ENCODE assay signal across 8 mouse cellular contexts in genomic region chr2:130179507-130180019, GRCm38 (mm10). TPM values are rescaled to one million over a fixed set of nuclear protein-coding genes. Genes with fewer than 3 reads are reported as not detected.
DNase-seq lines count a peak whose midpoint lies in the region; ATAC-seq and TF ChIP-seq lines count a peak whose summit lies in the region.

No protein-coding gene starts in this region.

- TF ChIP-seq RAD21 in MEL (IDR thresholded peaks at IDR 0.05; ENCODE audit: low read depth, low read length): no peak

- H3K4me1 ChIP-seq in heart, embryonic 13.5 days: peaks cover 25% of the 10 kb centered on the region
- H3K4me1 ChIP-seq in MEL (ENCODE audit: control insufficient read depth in 1 of 2, insufficient read depth in 2 of 2, low read length in 2 of 2): peaks cover 3 to 10% of the 10 kb centered on the region in 2 experiments; a peak in 3 of 4 replicates
- H3K4me1 ChIP-seq in hindbrain, embryonic 10.5 days (replicated peaks): peaks cover 21% of the 10 kb centered on the region

- peak overlapping the region; percentile 89 for H3K4me2 ChIP-seq in heart, embryonic 13.5 days

- peak overlapping the region; percentile 100 for H3K9ac ChIP-seq in heart, embryonic 13.5 days
- peak overlapping the region; percentile 67 for H3K9ac ChIP-seq in MEL (ENCODE audit: control insufficient read depth, low read depth, low read length, poor library complexity, severe bottlenecking)

- peaks cover 35% of the 10 kb centered on the region for H3K79me2 ChIP-seq in MEL (ENCODE audit: control insufficient read depth, insufficient read depth, low read length, poor library complexity)

- TF ChIP-seq EP300 in MEL (IDR thresholded peaks at IDR 0.05; ENCODE audit: low read depth in 1 of 2, low read length in 2 of 2): no peak

- no peak for TF ChIP-seq POLR2A in MEL (IDR thresholded peaks at IDR 0.05; ENCODE audit: control insufficient read depth in 1 of 2, insufficient read depth in 1 of 2, low read depth in 1 of 2, low read length in 2 of 2, poor library complexity in 1 of 2)

- H3K27me3 ChIP-seq in heart, embryonic 13.5 days (replicated peaks): no peaks in the 10 kb centered on the region
- peaks cover 5 to 11% of the 10 kb centered on the region in 2 experiments; a peak in 3 of 4 replicates for H3K27me3 ChIP-seq in MEL (ENCODE audit: control insufficient read depth in 1 of 2, insufficient read depth in 2 of 2, low read length in 2 of 2)
- no peaks in the 10 kb centered on the region for H3K27me3 ChIP-seq in hindbrain, embryonic 10.5 days (ENCODE audit: insufficient read depth, poor library complexity, severe bottlenecking)

- DNase-seq in heart, adult 8-10 months (ENCODE audit: low spot score): no peak
- DNase-seq in MEL (ENCODE audit: low read depth, low spot score) (no peak), adipocyte (ENCODE audit: low spot score) (no peak)
- DNase-seq in hindbrain, embryonic 10.5 days (ENCODE audit: low spot score): no peak
- DNase-seq in adrenal gland, adult (ENCODE audit: inconsistent age in 2 of 2, low spot score in 1 of 2): no peak
- DNase-seq in adrenal gland, postnatal 25 days: no peak

- 0 out of 2 replicates have a peak, but pooled peaks cover 4% of the 10 kb centered on the region for H3K9me3 ChIP-seq in heart, embryonic 13.5 days
- H3K9me3 ChIP-seq in MEL (replicated peaks; ENCODE audit: insufficient read depth, low read length): no peaks in the 10 kb centered on the region
- no peaks in the 10 kb centered on the region for H3K9me3 ChIP-seq in hindbrain, embryonic 10.5 days

- WGBS in heart, embryonic 13.5 days: 2% methylated on average over 15 of the region's 15 CpGs
- WGBS in hindbrain, embryonic 10.5 days: 1% methylated on average over 15 of the region's 15 CpGs

- peak overlapping the region; percentile 61 for H3K27ac ChIP-seq in heart, embryonic 13.5 days (replicated peaks)
- 0 out of 2 replicates have a peak overlapping the region, but pooled peaks have one; percentile 7 for H3K27ac ChIP-seq in MEL (ENCODE audit: control insufficient read depth, low read depth, low read length)
- H3K27ac ChIP-seq in hindbrain, embryonic 10.5 days: peak overlapping the region; percentile 100

- H3K4me3 ChIP-seq in heart, embryonic 13.5 days: peak overlapping the region; percentile 100
- H3K4me3 ChIP-seq in MEL (ENCODE audit: control insufficient read depth in 1 of 2, insufficient read depth in 1 of 2, low read depth in 2 of 2, low read length in 2 of 2): peak overlapping the region; percentile 72 to 95
- H3K4me3 ChIP-seq in hindbrain, embryonic 10.5 days: peak overlapping the region; percentile 100

- ATAC-seq in heart, embryonic 13.5 days (ENCODE audit: extremely low read depth, insufficient number of reproducible peaks, low FRiP score, low TSS enrichment): peak; percentile 47; the same call in 1 of the 2 replicates
- ATAC-seq in megakaryocyte-erythroid progenitor cell, adult 5-6 weeks (replicated peaks; ENCODE audit: low FRiP score, low TSS enrichment, poor library complexity, severe bottlenecking): peak; percentile 70

- no peak for TF ChIP-seq CTCF in MEL (IDR thresholded peaks at IDR 0.05 in 2 of 3, conservative IDR thresholded peaks at IDR 0.05 in 1 of 3; ENCODE audit: control insufficient read depth in 1 of 3, insufficient read depth in 1 of 3, low read depth in 2 of 3, low read length in 3 of 3, poor library complexity in 1 of 3, severe bottlenecking in 1 of 3)

- peaks cover 25% of the 10 kb centered on the region for H3K36me3 ChIP-seq in heart, embryonic 13.5 days
- peaks cover 21 to 28% of the 10 kb centered on the region in 2 experiments for H3K36me3 ChIP-seq in MEL (ENCODE audit: control insufficient read depth in 1 of 2, insufficient read depth in 2 of 2, low read length in 2 of 2)
- peaks cover 26% of the 10 kb centered on the region for H3K36me3 ChIP-seq in hindbrain, embryonic 10.5 days

TF ChIP-seq in MEL, 35 proteins besides CTCF, POLR2A, EP300 and RAD21:
- TF ChIP-seq MYC (IDR thresholded peaks at IDR 0.05; ENCODE audit: low read depth, low read length): no peak
- TF ChIP-seq NELFE (IDR thresholded peaks at IDR 0.05; ENCODE audit: low read depth, low read length): no peak
- TF ChIP-seq CHD1 (IDR thresholded peaks at IDR 0.05; ENCODE audit: low read depth, low read length): 0 out of 2 replicates have a peak, but pooled peaks have one; percentile 32
- 0 out of 2 replicates have a peak, but pooled peaks have one; percentile 6 for TF ChIP-seq ZKSCAN1 (IDR thresholded peaks at IDR 0.05; ENCODE audit: low read depth, low read length)

RNA-seq across cellular contexts. Expression of gene Snrpb, which starts 0.4 kb away (rescaled TPM):
- 426 and 455 TPM in 2 replicates for polyA plus RNA-seq in heart, embryonic 13.5 days (2015; fragmentation: Nextera tagmentation; extraction: Ambion mirVana)
- 100 to 1,000 TPM; 111 to 128 (median 122) TPM for total RNA-seq in heart, adult 8-10 months (2022)
- total RNA-seq in MEL (2012; rRNA removed): 738 and 810 TPM in 2 replicates
- polyA plus RNA-seq in MEL (2012; ENCODE audit: insufficient read depth in 1 of 2, insufficient read length in 2 of 2, low read depth in 1 of 2, low replicate concordance in 2 of 2, missing spikeins in 1 of 2): 1,000 to 10,000 TPM in 1 of 2 experiments, 100 to 1,000 TPM in 1; 590 to 1,572 TPM
- 876 and 909 TPM in 2 replicates for polyA plus RNA-seq in hindbrain, embryonic 10.5 days (2016; fragmentation: Nextera tagmentation; extraction: Ambion mirVana)
- total RNA-seq in megakaryocyte-erythroid progenitor cell, adult 5-6 weeks (2014; fragmentation: Nextera tagmentation): 340 and 389 TPM in 2 replicates
- total RNA-seq in megakaryocyte-erythroid progenitor cell, adult 5-6 weeks (2017): 197 and 273 TPM in 2 replicates
- total RNA-seq in adrenal gland, postnatal 25 days (2021): 175 and 178 TPM in 2 replicates

RNA-seq across cellular contexts. Expression of gene Tmc2, which starts 15.4 kb away (rescaled TPM):
- polyA plus RNA-seq in heart, embryonic 13.5 days (2015; fragmentation: Nextera tagmentation; extraction: Ambion mirVana): not detected in 2 replicates
- total RNA-seq in heart, adult 8-10 months (2022): not detected
- not detected in 2 replicates for total RNA-seq in MEL (2012; rRNA removed)
- not detected for polyA plus RNA-seq in MEL (2012; ENCODE audit: insufficient read depth in 1 of 2, insufficient read length in 2 of 2, low read depth in 1 of 2, low replicate concordance in 2 of 2, missing spikeins in 1 of 2)
- polyA plus RNA-seq in hindbrain, embryonic 10.5 days (2016; fragmentation: Nextera tagmentation; extraction: Ambion mirVana): not detected in 2 replicates
- total RNA-seq in megakaryocyte-erythroid progenitor cell, adult 5-6 weeks (2014; fragmentation: Nextera tagmentation): not detected in 2 replicates
- not detected in 2 replicates for total RNA-seq in megakaryocyte-erythroid progenitor cell, adult 5-6 weeks (2017)
- total RNA-seq in adrenal gland, postnatal 25 days (2021): not detected in 2 replicates

Comparison
In these comparisons a context has a peak if more than half of its experiments do, and no peak if none do; other contexts are left out.
1. H3K27ac ChIP-seq: peak in every context shown above with its lines; median percentile 100 in hindbrain, embryonic 10.5 days; 61 in heart, embryonic 13.5 days; 7 in MEL.